Comparison of ENCODE assay signal across 22 mouse cellular contexts in the genomic region with DNA sequence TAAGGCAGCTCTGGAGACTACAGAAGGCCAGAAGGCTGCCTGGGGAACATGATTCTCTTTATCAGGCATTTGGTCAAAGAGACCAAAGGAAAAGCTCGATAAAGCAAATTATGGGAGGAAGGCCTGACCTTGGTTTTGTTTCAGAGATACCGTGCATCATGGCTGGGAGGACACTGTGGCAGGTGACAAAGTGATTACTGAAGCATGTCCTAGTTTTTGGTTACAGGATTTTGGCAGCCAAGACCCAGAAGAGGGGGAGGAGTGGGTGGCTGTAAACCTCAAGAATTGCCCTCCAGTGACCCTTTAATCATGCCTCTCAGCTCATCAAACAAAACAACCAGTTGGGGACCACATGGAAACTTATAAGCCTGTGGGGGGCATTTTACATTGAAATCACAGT. TPM values are rescaled to one million over a fixed set of nuclear protein-coding genes. Genes with fewer than 3 reads are reported as not detected.
DNase-seq lines count a peak whose midpoint lies in the region; ATAC-seq and TF ChIP-seq lines count a peak whose summit lies in the region.
"Had no signal": no experiment of that assay in that cellular context is flagged by ENCODE, and none has a peak within 500 bp of the region (broad histone marks: within the 10 kb centered on the region; RNA-seq: fewer than 3 reads in every experiment).

No protein-coding gene starts in this region.

- H3K4me3 ChIP-seq in kidney, embryonic 16.5 days (ENCODE audit: low read length) = no peak overlapping the region
- no peak overlapping the region for H3K4me3 ChIP-seq in kidney, adult 2 months (ENCODE audit: insufficient read depth, low read depth, low read length)
- H3K4me3 ChIP-seq in limb, embryonic 12.5 days (replicated peaks) = no peak overlapping the region
- H3K4me3 ChIP-seq: heart, embryonic 15.5 days; hindbrain, embryonic 13.5 days; intestine, embryonic 15.5 days; liver, embryonic 13.5 days; lung, embryonic 15.5 days had no signal

- no peaks in the 10 kb centered on the region for H3K9me3 ChIP-seq in kidney, embryonic 16.5 days (ENCODE audit: low read length)
- no peaks in the 10 kb centered on the region for H3K9me3 ChIP-seq in limb, embryonic 12.5 days
- H3K9me3 ChIP-seq: heart, embryonic 15.5 days; hindbrain, embryonic 13.5 days; intestine, embryonic 15.5 days; liver, embryonic 13.5 days; lung, embryonic 15.5 days had no signal

- peak; percentile 73 for ATAC-seq in kidney, embryonic 16.5 days (ENCODE audit: low FRiP score, low TSS enrichment)
- ATAC-seq in limb, embryonic 12.5 days (ENCODE audit: insufficient number of reproducible peaks, insufficient read depth, low FRiP score, low TSS enrichment, low read depth) = peak; percentile 42; the same call in 1 of the 2 replicates
- ATAC-seq: intestine, embryonic 15.5 days; midbrain, embryonic 16.5 days had no signal

- H3K9ac ChIP-seq in kidney, embryonic 16.5 days (replicated peaks; ENCODE audit: low read length) = no peak overlapping the region
- H3K9ac ChIP-seq in limb, embryonic 12.5 days (replicated peaks) = no peak overlapping the region
- H3K9ac ChIP-seq: heart, embryonic 15.5 days; hindbrain, embryonic 13.5 days; intestine, embryonic 15.5 days; liver, embryonic 13.5 days; lung, embryonic 15.5 days had no signal

- 15% methylated on average over 2 of the region's 2 CpGs for WGBS in kidney, embryonic 16.5 days
- 26% methylated on average over 2 of the region's 2 CpGs for WGBS in kidney, adult 2 months
- 17% methylated on average over 2 of the region's 2 CpGs for WGBS in limb, embryonic 12.5 days

- H3K27ac ChIP-seq in kidney, embryonic 16.5 days (ENCODE audit: low read length) = no peak overlapping the region
- no peak overlapping the region for H3K27ac ChIP-seq in kidney, adult 2 months (ENCODE audit: insufficient read depth, low read depth, low read length)
- H3K27ac ChIP-seq in limb, embryonic 12.5 days = no peak overlapping the region
- H3K27ac ChIP-seq: heart, embryonic 15.5 days; hindbrain, embryonic 13.5 days; intestine, embryonic 15.5 days; liver, embryonic 13.5 days; lung, embryonic 15.5 days had no signal

- no peak overlapping the region for H3K4me2 ChIP-seq in kidney, embryonic 16.5 days (replicated peaks; ENCODE audit: low read depth, low read length)
- H3K4me2 ChIP-seq in limb, embryonic 12.5 days = no peak overlapping the region
- H3K4me2 ChIP-seq: heart, embryonic 15.5 days; hindbrain, embryonic 13.5 days; intestine, embryonic 15.5 days; liver, embryonic 13.5 days; lung, embryonic 15.5 days had no signal

- no peak for TF ChIP-seq CTCF in kidney, adult 2 months (conservative IDR thresholded peaks at IDR 0.05; ENCODE audit: insufficient read depth, insufficient read length, low read depth, low read length)

- peak; percentile 15 for DNase-seq in gastrocnemius, postnatal 14 days
- DNase-seq in gastrocnemius, postnatal 4 days (ENCODE audit: low spot score in 2 of 2) = no peak
- DNase-seq in kidney, adult 2 months = no peak
- peak; percentile 61 for DNase-seq in embryo, embryonic 10 days (ENCODE audit: low spot score)
- no peak for DNase-seq in MN1 (ENCODE audit: low spot score)
- no peak for DNase-seq in lung, postnatal 14 days
- DNase-seq: cerebellum, adult 11-12 months; gastrocnemius, postnatal 10 days; liver, embryonic 13.5 days; thymus, postnatal 25 days had no signal

- no peaks in the 10 kb centered on the region for H3K27me3 ChIP-seq in kidney, embryonic 16.5 days (ENCODE audit: insufficient read depth, low read length)
- H3K27me3 ChIP-seq in kidney, adult 2 months (replicated peaks; ENCODE audit: control insufficient read depth, insufficient read depth, low read length) = no peaks in the 10 kb centered on the region
- no peaks in the 10 kb centered on the region for H3K27me3 ChIP-seq in limb, embryonic 12.5 days
- H3K27me3 ChIP-seq: heart, embryonic 15.5 days; hindbrain, embryonic 13.5 days; intestine, embryonic 15.5 days; liver, embryonic 13.5 days; lung, embryonic 15.5 days had no signal

- 0 out of 2 replicates have a peak, but pooled peaks cover 5% of the 10 kb centered on the region for H3K4me1 ChIP-seq in kidney, embryonic 16.5 days (ENCODE audit: insufficient read depth, low read length)
- H3K4me1 ChIP-seq in kidney, adult 2 months (ENCODE audit: control insufficient read depth, insufficient read depth, low read length) = no peaks in the 10 kb centered on the region
- peaks cover 5% of the 10 kb centered on the region for H3K4me1 ChIP-seq in limb, embryonic 12.5 days (replicated peaks)
- H3K4me1 ChIP-seq: heart, embryonic 15.5 days; hindbrain, embryonic 13.5 days; intestine, embryonic 15.5 days; liver, embryonic 13.5 days; lung, embryonic 15.5 days had no signal

- TF ChIP-seq POLR2A in kidney, adult 2 months (IDR thresholded peaks at IDR 0.05; ENCODE audit: low read depth, low read length) = no peak

- H3K36me3 ChIP-seq in kidney, embryonic 16.5 days (ENCODE audit: insufficient read depth, low read length) = no peaks in the 10 kb centered on the region
- no peaks in the 10 kb centered on the region for H3K36me3 ChIP-seq in kidney, adult 2 months (ENCODE audit: control insufficient read depth, insufficient read depth, low read length)
- no peaks in the 10 kb centered on the region for H3K36me3 ChIP-seq in limb, embryonic 12.5 days
- H3K36me3 ChIP-seq: heart, embryonic 15.5 days; hindbrain, embryonic 13.5 days; intestine, embryonic 15.5 days; liver, embryonic 13.5 days; lung, embryonic 15.5 days had no signal

- intact Hi-C loops in gastrocnemius, postnatal 14 days (cut with DNase I; ENCODE audit: low total_unique reads) = no loop called here

RNA-seq across cellular contexts. Expression of gene Speer4f1, which starts 39.7 kb away (rescaled TPM):
- total RNA-seq in gastrocnemius, postnatal 14 days (2021) = not detected
- total RNA-seq in gastrocnemius, postnatal 4 days (2021) = not detected
- 0.12 TPM in 1 of 2 replicates, not detected in the other for polyA plus RNA-seq in kidney, embryonic 16.5 days (2015; fragmentation: Nextera tagmentation; extraction: Ambion mirVana)
- not detected in 2 replicates for polyA plus RNA-seq in kidney, adult 2 months (2012; rRNA removed)
- polyA plus RNA-seq in limb, embryonic 12.5 days (2016; fragmentation: Nextera tagmentation; extraction: Ambion mirVana) = not detected in 2 replicates
- total RNA-seq: gastrocnemius, postnatal 10 days; layer of hippocampus, postnatal 25 days; left cerebral cortex, postnatal 25 days had no signal
- polyA plus RNA-seq: C2C12; embryonic facial prominence, embryonic 14.5 days; heart, embryonic 15.5 days; hindbrain, embryonic 13.5 days; intestine, embryonic 15.5 days; large intestine, adult 2 months; liver, embryonic 13.5 days; lung, embryonic 15.5 days; midbrain, embryonic 16.5 days had no signal

Comparison
In these comparisons a context has a peak if more than half of its experiments do, and no peak if none do; other contexts are left out.
1. DNase-seq: peak in gastrocnemius, postnatal 14 days (single experiment) and embryo, embryonic 10 days (single experiment); none in gastrocnemius, postnatal 4 days (0 of 2), kidney, adult 2 months (single experiment), MN1 (single experiment) and lung, postnatal 14 days (single experiment).